Mouse (Mus musculus): ENCODE results near the gene Fdxr.

DNA sequence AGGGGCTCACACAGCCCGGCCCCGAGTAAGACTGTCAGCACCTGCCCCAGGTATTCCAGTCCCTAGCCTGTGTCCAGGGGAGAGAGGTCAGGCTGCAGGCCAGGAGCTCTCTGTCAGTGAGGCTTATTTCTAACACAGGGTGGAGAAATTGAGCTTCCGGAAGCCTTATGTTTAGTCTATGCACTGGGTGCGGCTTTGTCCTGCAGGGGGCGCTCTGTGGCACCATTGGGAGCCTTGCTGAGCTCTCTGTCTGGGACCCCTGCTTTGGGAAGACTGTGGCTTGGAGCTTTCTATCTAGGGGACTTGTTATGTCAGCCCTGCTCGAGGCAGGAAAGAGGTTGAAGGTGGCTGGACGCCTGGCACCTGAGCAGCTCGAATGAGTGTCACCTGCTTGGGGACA lies 52.0 kb downstream of the Fdxr start:
- TF ChIP-seq CEBPB (IDR thresholded peaks at IDR 0.05; ENCODE audit: insufficient read depth, poor library complexity, severe bottlenecking), result no peak
- TF ChIP-seq POLR2A (IDR thresholded peaks at IDR 0.05; ENCODE audit: insufficient read length, low read depth), result no peak
- no peak for TF ChIP-seq MAX (IDR thresholded peaks at IDR 0.05; ENCODE audit: low read depth)
- no peak for TF ChIP-seq USF1 (IDR thresholded peaks at IDR 0.05; ENCODE audit: low read depth)
- no peak for TF ChIP-seq MYOG (IDR thresholded peaks at IDR 0.05; ENCODE audit: control insufficient read depth in 1 of 3, insufficient read depth in 1 of 3, insufficient read length in 2 of 3, low read depth in 2 of 3)
- no peak for TF ChIP-seq E2F4 (IDR thresholded peaks at IDR 0.05; ENCODE audit: insufficient read depth)
- TF ChIP-seq POLR2AphosphoS2 (IDR thresholded peaks at IDR 0.05; ENCODE audit: insufficient read length, low read depth), result no peak
- no peak for TF ChIP-seq TCF3 (IDR thresholded peaks at IDR 0.05; ENCODE audit: insufficient read length, low read depth)
- TF ChIP-seq TCF12 (IDR thresholded peaks at IDR 0.05; ENCODE audit: insufficient read depth, poor library complexity, severe bottlenecking), result no peak
- TF ChIP-seq REST (IDR thresholded peaks at IDR 0.05; ENCODE audit: insufficient read depth, insufficient read length), result no peak
- TF ChIP-seq MYOD1 (IDR thresholded peaks at IDR 0.05; ENCODE audit: control insufficient read depth in 1 of 3, insufficient read length in 2 of 3, low read depth in 2 of 3), result no peak
- TF ChIP-seq SRF (IDR thresholded peaks at IDR 0.05; ENCODE audit: control insufficient read depth, insufficient read length, low read depth), result no peak
